Mouse (Mus musculus): ENCODE data around the gene Aurkb.

DNA sequence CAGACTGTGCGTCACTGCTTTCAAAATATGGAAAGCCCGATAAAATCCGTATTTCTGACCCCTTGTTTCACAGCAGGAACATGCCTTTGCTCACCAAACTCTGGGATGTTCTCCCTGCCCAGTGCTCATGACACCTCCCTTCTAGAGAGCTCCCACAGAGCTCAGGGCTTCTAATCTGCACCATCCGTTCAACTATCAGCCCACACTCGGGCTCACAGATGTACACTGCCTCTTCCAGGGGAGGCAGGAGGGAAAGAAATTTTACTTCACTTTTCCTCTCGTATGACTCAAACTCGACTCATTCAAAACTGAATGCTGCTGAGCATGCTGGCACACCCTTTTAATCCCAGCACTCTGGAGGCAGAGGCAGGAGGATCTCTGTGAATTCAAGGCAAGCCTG lies 40.3 kb upstream of the Aurkb start:
- TF ChIP-seq POLR2A (IDR thresholded peaks at IDR 0.05; ENCODE audit: insufficient read depth, low read depth, low read length) (no peak), EP300 (IDR thresholded peaks at IDR 0.05; ENCODE audit: insufficient read depth, low read depth, low read length) (no peak)

Measured in heart, adult 2 months (tissue).